Mouse (Mus musculus): ENCODE measurements around the gene AC109138.7. TPM values are rescaled to one million over a fixed set of nuclear protein-coding genes. Genes with fewer than 3 reads are reported as not detected.

AC109138.7 gene
- polyA plus RNA-seq, 1 experiment from 2014 or later = not detected

DNA sequence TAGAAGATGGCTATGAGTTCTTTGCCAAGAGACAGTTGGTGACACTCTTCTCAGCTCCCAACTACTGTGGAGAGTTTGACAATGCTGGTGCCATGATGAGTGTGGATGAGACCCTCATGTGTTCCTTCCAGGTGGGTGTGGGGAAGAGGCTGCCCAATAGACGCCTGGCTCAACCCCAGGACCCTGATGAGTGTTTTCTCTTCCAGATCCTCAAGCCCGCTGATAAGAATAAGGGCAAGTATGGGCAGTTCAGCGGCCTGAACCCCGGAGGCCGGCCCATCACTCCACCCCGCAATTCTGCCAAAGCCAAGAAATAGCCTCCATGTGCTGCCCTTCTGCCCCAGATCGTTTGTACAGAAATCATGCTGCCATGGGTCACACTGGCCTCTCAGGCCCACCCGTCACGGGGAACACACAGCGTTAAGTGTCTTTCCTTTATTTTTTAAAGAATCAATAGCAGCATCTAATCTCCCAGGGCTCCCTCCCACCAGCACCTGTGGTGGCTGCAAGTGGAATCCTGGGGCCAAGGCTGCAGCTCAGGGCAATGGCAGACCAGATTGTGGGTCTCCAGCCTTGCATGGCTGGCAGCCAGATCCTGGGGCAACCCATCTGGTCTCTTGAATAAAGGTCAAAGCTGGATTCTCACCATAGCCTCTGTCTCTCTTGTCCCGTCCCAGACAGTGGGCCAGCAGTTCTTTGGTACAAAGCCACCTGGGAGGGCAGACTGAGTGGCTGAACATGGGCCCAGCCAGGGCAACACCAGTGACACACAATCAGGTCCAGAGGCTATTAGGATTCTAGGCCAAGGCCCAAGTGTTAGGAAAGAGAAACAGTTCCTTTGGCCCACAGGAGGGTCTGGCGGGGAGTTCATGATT is 19.1 kb upstream of the AC109138.7 start:
- Histone ChIP-seq H3K4me2 (no peak overlapping the region), H3K9me3 (no peaks in the 10 kb centered on the region), H3K36me3 (peaks cover 69% of the 10 kb centered on the region), H3K4me3 (replicated peaks) (no peak overlapping the region), H3K27ac (no peak overlapping the region), H3K4me1 (replicated peaks) (peaks cover 42% of the 10 kb centered on the region), H3K9ac (replicated peaks) (no peak overlapping the region), H3K27me3 (no peaks in the 10 kb centered on the region)
- ATAC-seq (ENCODE audit: insufficient number of reproducible peaks, insufficient read depth, low FRiP score, low TSS enrichment, low read depth) = no peak
- 83% methylated on average over 12 of the region's 12 CpGs for WGBS

DNA sequence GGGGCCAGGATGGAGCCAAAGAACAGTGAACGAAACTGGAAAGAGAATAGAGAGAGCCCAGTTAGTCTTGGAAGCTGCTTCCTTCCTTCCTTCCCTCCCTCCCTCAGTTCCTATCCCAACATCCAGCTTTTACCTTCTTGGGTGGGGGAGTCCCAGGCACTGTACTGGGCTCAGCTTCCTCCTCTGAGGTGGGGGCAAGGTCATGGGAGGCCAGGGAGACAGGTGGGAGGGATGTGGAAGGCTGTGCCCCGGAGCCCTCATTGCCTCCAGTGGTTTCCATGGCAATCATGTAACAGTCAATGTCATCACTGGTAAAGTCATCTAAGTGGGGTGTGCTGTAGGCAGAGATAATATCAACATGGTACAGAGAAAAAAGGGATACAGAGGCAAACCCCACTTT is 18.1 kb upstream of the AC109138.7 start:
- Histone ChIP-seq H3K27ac (no peak overlapping the region), H3K9me3 (no peaks in the 10 kb centered on the region), H3K4me2 (peak overlapping the region; percentile 6; the same call in 1 of the 2 replicates), H3K27me3 (no peaks in the 10 kb centered on the region), H3K36me3 (peaks cover 73% of the 10 kb centered on the region), H3K4me1 (replicated peaks) (peaks cover 46% of the 10 kb centered on the region), H3K9ac (replicated peaks) (no peak overlapping the region), H3K4me3 (replicated peaks) (no peak overlapping the region)
- ATAC-seq (ENCODE audit: insufficient number of reproducible peaks, insufficient read depth, low FRiP score, low TSS enrichment, low read depth) = no peak
- WGBS = 64% methylated on average over 2 of the region's 2 CpGs

DNA sequence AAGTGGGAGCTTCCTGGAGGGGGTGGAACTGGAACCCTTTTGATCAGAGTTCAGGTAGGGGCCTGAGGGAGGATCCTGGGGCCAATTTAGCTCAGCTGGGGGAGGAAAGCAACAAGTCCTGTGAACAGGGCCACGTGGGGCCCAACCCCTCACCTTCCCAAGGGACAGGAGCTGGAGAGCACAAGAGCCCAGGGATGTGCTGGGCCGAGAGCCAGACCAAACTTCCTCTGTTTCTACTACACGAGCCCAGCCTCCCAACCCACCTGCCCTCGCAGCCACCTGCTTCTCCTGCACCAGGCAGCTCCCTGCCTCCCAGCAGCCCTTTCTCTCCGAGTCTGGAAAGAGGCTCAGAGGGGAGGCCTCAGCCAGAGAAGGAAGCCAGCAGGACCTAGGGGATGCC is 17.6 kb upstream of the AC109138.7 start:
- 16% methylated on average over 5 of the region's 5 CpGs for WGBS
- H3K27ac ChIP-seq = 0 out of 2 replicates have a peak overlapping the region, but pooled peaks have one; percentile 42

DNA sequence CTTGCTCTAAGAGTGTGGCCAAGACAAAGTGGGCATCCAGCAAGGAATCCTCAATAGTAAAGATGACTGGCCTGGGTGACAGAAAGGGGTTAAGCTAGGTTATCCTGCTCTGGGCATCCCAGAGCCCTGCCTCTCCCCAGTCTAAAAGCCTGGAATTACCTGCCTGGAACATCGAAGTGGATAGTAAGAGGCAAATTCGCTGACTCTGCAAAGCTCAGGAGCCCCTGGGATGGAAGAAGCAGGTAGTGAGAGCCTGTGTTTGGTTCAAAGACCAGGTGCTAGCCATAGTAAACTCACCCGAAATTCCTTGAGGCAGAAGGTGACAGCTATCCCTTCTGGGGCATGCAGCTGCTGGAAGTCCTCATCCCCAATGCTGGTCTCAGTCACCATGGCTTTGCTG is 17.0 kb upstream of the AC109138.7 start:
- Histone ChIP-seq H3K9ac (replicated peaks) (no peak overlapping the region), H3K4me1 (replicated peaks) (peaks cover 47% of the 10 kb centered on the region), H3K4me3 (replicated peaks) (no peak overlapping the region), H3K9me3 (no peaks in the 10 kb centered on the region), H3K27ac (no peak overlapping the region), H3K36me3 (peaks cover 73% of the 10 kb centered on the region), H3K27me3 (no peaks in the 10 kb centered on the region), H3K4me2 (no peak overlapping the region)
- 72% methylated on average over 3 of the region's 3 CpGs for WGBS
- ATAC-seq (ENCODE audit: insufficient number of reproducible peaks, insufficient read depth, low FRiP score, low TSS enrichment, low read depth) = no peak

More for the DNA sequence above, 17.6 kb upstream of the AC109138.7 start:
- Histone ChIP-seq H3K9ac (replicated peaks) (no peak overlapping the region; the same call in 1 of the 2 replicates), H3K4me3 (replicated peaks) (no peak overlapping the region), H3K9me3 (no peaks in the 10 kb centered on the region), H3K36me3 (peaks cover 73% of the 10 kb centered on the region), H3K4me1 (replicated peaks) (peaks cover 42% of the 10 kb centered on the region), H3K27me3 (no peaks in the 10 kb centered on the region), H3K4me2 (peak overlapping the region; percentile 6)
- ATAC-seq (ENCODE audit: insufficient number of reproducible peaks, insufficient read depth, low FRiP score, low TSS enrichment, low read depth) = no peak

DNA sequence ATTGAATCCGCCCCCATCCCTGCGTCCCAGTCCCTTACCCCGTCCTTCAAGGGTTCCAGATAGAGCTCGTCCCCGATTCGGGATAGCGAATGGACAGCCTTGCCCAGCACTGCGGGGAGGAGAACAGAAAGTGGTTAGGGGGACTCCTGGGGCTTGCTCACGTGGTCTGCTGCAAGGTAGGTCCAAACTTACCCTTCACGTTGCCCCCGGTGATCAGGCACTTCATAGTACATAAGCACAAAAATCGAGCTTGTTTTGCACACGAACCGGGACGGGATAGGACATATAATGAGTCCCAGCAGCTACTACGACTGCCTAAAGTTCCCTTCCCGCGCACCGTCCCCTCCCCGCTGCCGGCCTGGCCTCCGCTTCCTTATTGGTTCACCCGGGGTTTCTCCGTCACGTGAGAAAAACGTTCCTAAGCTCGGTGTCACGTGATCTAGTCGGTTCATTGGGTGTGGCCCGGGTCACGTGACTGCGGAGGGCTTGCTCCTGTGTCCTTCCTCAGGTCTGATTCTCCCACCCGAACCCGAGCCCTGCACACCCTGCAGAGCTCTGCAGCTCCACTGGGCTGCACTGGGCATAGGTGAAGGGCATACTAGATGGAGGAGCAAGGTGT is 12.8 kb upstream of the AC109138.7 start, which contains the start of gene Rad9a:
Gene Rad9a (minus strand): TSS at position 372 of the 619 bp plus-strand sequence.
- Histone ChIP-seq H3K4me2 (peak within 1 kb of the TSS; percentile 94), H3K27me3 (peaks cover 19% of the 10 kb centered on the region), H3K4me3 (replicated peaks) (peak within 1 kb of the TSS; percentile 71), H3K36me3 (peaks cover 39% of the 10 kb centered on the region), H3K9ac (replicated peaks) (peak within 1 kb of the TSS; percentile 86), H3K4me1 (replicated peaks) (peaks cover 29% of the 10 kb centered on the region), H3K27ac (peak within 1 kb of the TSS; percentile 72), H3K9me3 (no peaks in the 10 kb centered on the region)
- WGBS = under 1% methylated on average over 34 of the region's 34 CpGs
- peak; percentile 87 for ATAC-seq (ENCODE audit: insufficient number of reproducible peaks, insufficient read depth, low FRiP score, low TSS enrichment, low read depth)

DNA sequence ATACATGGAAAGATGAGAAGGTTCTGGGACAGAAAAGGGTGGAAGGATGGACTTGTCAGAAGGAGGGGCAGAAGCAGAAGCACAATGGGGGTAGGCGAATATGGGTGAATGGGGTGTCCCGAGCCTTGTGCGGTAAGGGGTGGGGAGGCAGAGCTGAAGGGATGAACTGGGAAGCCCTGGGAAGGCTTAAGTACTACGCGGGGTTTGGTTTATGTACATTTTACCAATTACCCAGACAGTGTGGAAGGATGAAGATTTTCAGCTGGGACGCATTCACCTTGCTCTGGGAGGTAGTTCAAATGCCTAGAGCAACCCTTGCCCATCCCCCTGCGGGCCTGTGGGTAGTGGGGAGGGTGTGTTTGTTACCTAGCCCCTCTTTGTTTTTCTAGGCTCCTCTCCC is 12.0 kb upstream of the AC109138.7 start:
- 37% methylated on average over 7 of the region's 7 CpGs for WGBS
- no peak for ATAC-seq (ENCODE audit: insufficient number of reproducible peaks, insufficient read depth, low FRiP score, low TSS enrichment, low read depth)
- Histone ChIP-seq H3K9me3 (no peaks in the 10 kb centered on the region), H3K4me3 (replicated peaks) (peak overlapping the region; percentile 71), H3K36me3 (peaks cover 32% of the 10 kb centered on the region), H3K27me3 (peaks cover 22% of the 10 kb centered on the region), H3K4me1 (replicated peaks) (peaks cover 22% of the 10 kb centered on the region), H3K4me2 (peak overlapping the region; percentile 94), H3K27ac (0 out of 2 replicates have a peak overlapping the region, but pooled peaks have one; percentile 29), H3K9ac (replicated peaks) (peak overlapping the region; percentile 86)

DNA sequence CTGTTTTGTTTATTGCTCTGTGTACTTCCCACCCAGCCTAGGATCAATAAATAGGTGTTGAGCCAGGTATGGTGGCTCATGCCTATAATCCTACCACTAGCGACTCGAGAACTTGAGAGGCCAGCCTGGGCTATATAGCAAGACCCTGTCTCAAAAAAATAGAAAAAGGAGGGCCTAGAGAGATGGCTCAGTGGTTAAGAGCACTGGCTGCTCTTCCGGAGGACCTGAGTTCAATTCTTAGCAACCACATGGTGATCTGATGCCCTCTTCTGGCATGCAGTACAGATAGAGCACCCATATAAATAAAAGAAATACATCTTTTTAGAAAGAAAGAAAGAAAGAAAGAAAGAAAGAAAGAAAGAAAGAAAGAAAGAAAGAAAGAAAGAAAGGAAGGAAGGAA is 11.0 kb upstream of the AC109138.7 start:
- H3K4me3 ChIP-seq (replicated peaks) = no peak overlapping the region
- H3K4me1 ChIP-seq (replicated peaks) = peaks cover 22% of the 10 kb centered on the region
- H3K36me3 ChIP-seq = peaks cover 22% of the 10 kb centered on the region
- 56% methylated on average over 3 of the region's 3 CpGs for WGBS
- no peak for ATAC-seq (ENCODE audit: insufficient number of reproducible peaks, insufficient read depth, low FRiP score, low TSS enrichment, low read depth)
- no peak overlapping the region for H3K4me2 ChIP-seq
- H3K9ac ChIP-seq (replicated peaks) = no peak overlapping the region
- no peaks in the 10 kb centered on the region for H3K9me3 ChIP-seq
- no peak overlapping the region for H3K27ac ChIP-seq
- H3K27me3 ChIP-seq = peaks cover 22% of the 10 kb centered on the region

DNA sequence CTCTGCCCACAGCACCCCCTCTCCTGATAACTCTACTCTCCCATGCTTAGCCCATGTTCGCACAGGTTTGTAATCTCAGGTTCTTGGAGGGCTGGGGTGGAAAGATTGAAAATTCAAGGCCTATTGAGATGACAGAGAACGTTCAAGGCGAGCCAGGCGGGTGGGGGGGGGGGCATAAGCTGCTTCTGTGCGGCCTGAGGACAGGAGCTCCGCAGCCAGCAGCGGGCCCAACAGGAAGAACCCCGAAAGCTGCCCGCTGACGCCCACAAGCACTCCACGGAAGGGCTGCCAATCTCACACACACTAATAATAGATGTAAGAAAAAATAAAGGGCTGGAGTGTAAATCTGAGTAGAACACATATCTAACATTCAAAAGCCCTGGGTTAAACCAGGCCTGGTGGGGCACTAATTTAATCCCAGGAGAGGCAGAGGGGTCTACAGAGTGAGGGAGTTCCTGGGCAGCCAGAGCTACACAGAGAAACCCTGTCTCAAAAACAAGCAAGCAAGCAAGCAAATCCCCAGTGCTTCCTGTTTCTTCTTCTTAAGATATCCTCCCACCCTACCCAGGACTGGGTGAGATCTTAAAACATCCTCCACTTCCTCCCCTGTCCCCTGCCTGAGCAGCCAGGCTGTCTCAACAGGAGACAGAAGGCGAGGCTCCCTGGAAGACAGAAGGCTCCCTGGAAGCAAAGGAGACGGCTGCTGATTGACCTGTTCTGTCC is 10.4 kb upstream of the AC109138.7 start:
- no peak overlapping the region for H3K27ac ChIP-seq
- no peak overlapping the region for H3K4me2 ChIP-seq
- peaks cover 16% of the 10 kb centered on the region for H3K36me3 ChIP-seq
- H3K4me3 ChIP-seq (replicated peaks) = no peak overlapping the region
- no peak overlapping the region for H3K9ac ChIP-seq (replicated peaks)
- no peaks in the 10 kb centered on the region for H3K9me3 ChIP-seq
- no peak for ATAC-seq (ENCODE audit: insufficient number of reproducible peaks, insufficient read depth, low FRiP score, low TSS enrichment, low read depth)
- H3K4me1 ChIP-seq (replicated peaks) = peaks cover 22% of the 10 kb centered on the region
- H3K27me3 ChIP-seq = peaks cover 22% of the 10 kb centered on the region
- 70% methylated on average over 13 of the region's 13 CpGs for WGBS

DNA sequence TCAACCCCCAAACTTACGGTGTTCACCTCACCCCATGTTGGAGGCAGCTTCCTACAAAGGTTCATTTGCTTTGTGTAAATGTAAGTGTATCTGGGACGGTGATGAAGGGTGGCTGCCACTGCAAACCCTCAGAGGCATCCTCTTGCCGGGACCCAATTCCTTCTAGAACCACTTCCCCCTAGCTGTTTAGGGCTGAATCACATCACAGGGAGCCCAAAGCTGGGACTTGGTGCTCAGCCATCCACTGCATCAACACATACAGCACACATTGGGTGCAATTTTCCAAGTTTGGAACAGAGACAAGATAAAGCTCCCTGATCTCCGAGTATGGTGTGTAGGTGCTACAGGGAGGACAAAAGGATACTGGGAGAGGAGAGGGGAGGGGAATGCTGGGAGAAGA is 9.3 kb upstream of the AC109138.7 start:
- Histone ChIP-seq H3K27ac (no peak overlapping the region), H3K36me3 (peaks cover 5% of the 10 kb centered on the region), H3K4me2 (no peak overlapping the region), H3K4me1 (replicated peaks) (peaks cover 21% of the 10 kb centered on the region), H3K4me3 (replicated peaks) (no peak overlapping the region), H3K27me3 (peaks cover 22% of the 10 kb centered on the region), H3K9ac (replicated peaks) (no peak overlapping the region), H3K9me3 (no peaks in the 10 kb centered on the region)
- no peak for ATAC-seq (ENCODE audit: insufficient number of reproducible peaks, insufficient read depth, low FRiP score, low TSS enrichment, low read depth)
- 70% methylated on average over 4 of the region's 4 CpGs for WGBS

DNA sequence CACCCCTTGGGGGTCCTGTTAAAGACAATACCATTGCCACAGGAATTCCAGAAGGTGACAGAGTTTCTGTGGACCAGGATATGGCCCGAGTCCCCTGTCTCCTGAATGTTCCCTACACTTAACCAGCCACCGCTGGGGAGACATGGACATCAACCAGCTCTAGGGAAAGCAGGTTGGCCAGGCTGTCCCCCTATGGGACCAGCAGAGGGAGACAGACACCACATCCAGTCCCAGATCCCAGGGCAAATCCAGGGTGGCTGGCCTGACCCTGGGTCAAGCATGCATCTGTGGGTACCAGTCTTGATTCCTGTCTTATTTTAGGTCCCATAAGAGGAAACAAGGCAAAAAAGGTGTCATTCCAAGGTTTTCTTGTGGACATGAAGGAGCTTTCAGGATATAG is 7.2 kb upstream of the AC109138.7 start:
- ATAC-seq (ENCODE audit: insufficient number of reproducible peaks, insufficient read depth, low FRiP score, low TSS enrichment, low read depth) = no peak
- no peak overlapping the region for H3K4me2 ChIP-seq
- H3K27me3 ChIP-seq = peaks cover 27% of the 10 kb centered on the region
- H3K4me3 ChIP-seq (replicated peaks) = no peak overlapping the region
- peaks cover 14% of the 10 kb centered on the region for H3K4me1 ChIP-seq (replicated peaks)
- WGBS = 2% methylated on average over 2 of the region's 2 CpGs
- no peak overlapping the region for H3K27ac ChIP-seq
- no peaks in the 10 kb centered on the region for H3K36me3 ChIP-seq
- H3K9ac ChIP-seq (replicated peaks) = no peak overlapping the region
- H3K9me3 ChIP-seq = no peaks in the 10 kb centered on the region

DNA sequence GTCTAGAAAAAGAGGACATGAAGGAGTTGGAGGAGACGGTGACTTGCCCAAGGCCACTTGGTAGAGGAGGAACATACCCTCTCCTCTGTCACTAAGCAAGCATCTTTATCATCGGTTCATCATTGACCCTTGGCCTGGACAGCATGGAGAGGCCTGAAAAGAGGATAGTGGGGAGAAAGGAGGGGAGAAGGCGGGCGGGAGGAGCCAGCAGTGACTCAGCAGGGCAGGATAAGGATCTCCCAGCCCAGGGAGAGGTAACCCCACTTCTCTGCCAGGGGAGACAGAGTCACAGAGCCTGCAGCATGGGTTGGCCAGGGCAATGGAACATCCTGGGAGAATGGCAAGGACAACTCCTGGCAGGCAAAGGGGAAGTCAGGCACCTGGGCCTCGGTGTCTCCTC is 5.6 kb upstream of the AC109138.7 start:
- Histone ChIP-seq H3K27me3 (peaks cover 28% of the 10 kb centered on the region; the same call in 1 of the 2 replicates), H3K27ac (no peak overlapping the region), H3K9me3 (no peaks in the 10 kb centered on the region), H3K36me3 (no peaks in the 10 kb centered on the region), H3K9ac (replicated peaks) (no peak overlapping the region), H3K4me3 (replicated peaks) (no peak overlapping the region), H3K4me2 (no peak overlapping the region), H3K4me1 (replicated peaks) (peaks cover 23% of the 10 kb centered on the region)
- ATAC-seq (ENCODE audit: insufficient number of reproducible peaks, insufficient read depth, low FRiP score, low TSS enrichment, low read depth) = no peak
- WGBS = 78% methylated on average over 5 of the region's 5 CpGs
